Mouse (Mus musculus) kidney, embryonic 15.5 days (tissue): ENCODE measurements around the gene 4931428L18Rik. TPM values are rescaled to one million over a fixed set of nuclear protein-coding genes. Genes with fewer than 3 reads are reported as not detected.
A peak's percentile ranks its signal among the peaks of the same experiment; 100 is the strongest.

Experiments used
- ATAC-seq: fragments of 200-750 bp; cut with Nextera tagmentation; replicated peaks from 2 replicates; pipeline ENCODE4 v1.8.0; 2017; ENCODE audit warnings: moderate TSS enrichment; ENCODE audit not compliant: low FRiP score
- H3K27ac ChIP-seq: fragments of 300-500 bp; sonication (generic); 2 replicates; pipeline ENCODE4 v1.5.1; 2015; ENCODE audit warnings: mild to moderate bottlenecking, inconsistent platforms
- H3K27me3 ChIP-seq: fragments of 300-500 bp; sonication (generic); 2 replicates; pipeline ENCODE4 v1.6.1; 2015; ENCODE audit warnings: inconsistent platforms
- H3K36me3 ChIP-seq: fragments of 300-500 bp; sonication (generic); 2 replicates; pipeline ENCODE4 v1.6.1; 2015; ENCODE audit warnings: inconsistent platforms
- H3K4me1 ChIP-seq: fragments of 300-500 bp; sonication (generic); 2 replicates; pipeline ENCODE4 v1.6.1; 2015; ENCODE audit warnings: inconsistent platforms
- H3K4me2 ChIP-seq: fragments of 300-500 bp; sonication (generic); 2 replicates; pipeline ENCODE4 v1.6.1; 2015; ENCODE audit warnings: moderate library complexity, mild to moderate bottlenecking, inconsistent platforms
- H3K4me3 ChIP-seq: fragments of 300-500 bp; sonication (generic); replicated peaks from 2 replicates; pipeline ENCODE4 v1.5.1; 2015; ENCODE audit warnings: mild to moderate bottlenecking, inconsistent platforms
- H3K9ac ChIP-seq: fragments of 300-500 bp; sonication (generic); 2 replicates; pipeline ENCODE4 v1.6.1; 2015; ENCODE audit warnings: mild to moderate bottlenecking, inconsistent platforms
- H3K9me3 ChIP-seq: fragments of 300-500 bp; sonication (generic); replicated peaks from 2 replicates; pipeline ENCODE4 v1.6.1; 2016; ENCODE audit warnings: inconsistent platforms
- WGBS: fragments of 180-500 bp; shearing (Covaris S2); methylation state at CpG from one replicate; pipeline ENCODE4 v1.1.7; 2015; ENCODE audit warnings: mixed read lengths; 5-methylcytosine and 5-hydroxymethylcytosine counted together
- polyA plus RNA-seq: library from polyadenylated mRNA; unstranded; fragments of >200 nt; fragmentation: Nextera tagmentation; extraction: Ambion mirVana; gene quantifications from 2 replicates; pipeline ENCODE4 v1.2.1, GENCODE M21; 2015

The 4931428L18Rik gene
- polyA plus RNA-seq, 1 experiment from 2014 or later, result not detected

- WGBS, result 71% methylated on average over 1 of the region's 1 CpGs
- Histone ChIP-seq H3K9me3 (no peaks in the 10 kb centered on the region), H3K4me3 (no peak overlapping the region), H3K27me3 (no peaks in the 10 kb centered on the region), H3K27ac (no peak overlapping the region), H3K36me3 (no peaks in the 10 kb centered on the region), H3K9ac (no peak overlapping the region), H3K4me2 (no peak overlapping the region), H3K4me1 (no peaks in the 10 kb centered on the region)
- ATAC-seq, result no peak
Observed at GRCm38 (mm10) chr1:31178264-31178663, 44.2 kb downstream of the 4931428L18Rik start.

GRCm38 (mm10) chr1:31176101-31176500 is 46.4 kb downstream of the 4931428L18Rik start, which contains the start of gene Lgsn:
TSS of gene Lgsn (plus strand) at chr1:31176401.
- Histone ChIP-seq H3K9ac (no peak within 1 kb of the TSS), H3K4me3 (no peak within 1 kb of the TSS), H3K4me1 (no peaks in the 10 kb centered on the region), H3K4me2 (no peak within 1 kb of the TSS), H3K36me3 (no peaks in the 10 kb centered on the region), H3K27ac (no peak within 1 kb of the TSS), H3K27me3 (no peaks in the 10 kb centered on the region), H3K9me3 (no peaks in the 10 kb centered on the region)
- ATAC-seq, result no peak
- 50% methylated on average over 5 of the region's 5 CpGs for WGBS

GRCm38 (mm10) chr1:31175401-31175800 is 47.1 kb downstream of the 4931428L18Rik start:
- no peak overlapping the region for H3K27ac ChIP-seq
- H3K4me2 ChIP-seq, result no peak overlapping the region
- no peak overlapping the region for H3K4me3 ChIP-seq
- no peaks in the 10 kb centered on the region for H3K9me3 ChIP-seq
- H3K36me3 ChIP-seq, result no peaks in the 10 kb centered on the region
- WGBS, result 87% methylated on average over 3 of the region's 3 CpGs
- H3K27me3 ChIP-seq, result no peaks in the 10 kb centered on the region
- ATAC-seq, result no peak
- H3K4me1 ChIP-seq, result no peaks in the 10 kb centered on the region
- H3K9ac ChIP-seq, result no peak overlapping the region

GRCm38 (mm10) chr1:31165326-31166121 is 57.0 kb downstream of the 4931428L18Rik start:
- no peak overlapping the region for H3K9ac ChIP-seq
- H3K27me3 ChIP-seq, result no peaks in the 10 kb centered on the region
- ATAC-seq, result no peak
- no peak overlapping the region for H3K4me2 ChIP-seq
- no peak overlapping the region for H3K27ac ChIP-seq
- WGBS, result 85% methylated on average over 7 of the region's 7 CpGs
- H3K4me1 ChIP-seq, result peaks cover 5% of the 10 kb centered on the region; the same call in 1 of the 2 replicates
- H3K36me3 ChIP-seq, result no peaks in the 10 kb centered on the region
- H3K9me3 ChIP-seq, result no peaks in the 10 kb centered on the region
- H3K4me3 ChIP-seq, result no peak overlapping the region

GRCm38 (mm10) chr1:31164527-31165189 is 57.8 kb downstream of the 4931428L18Rik start:
- ATAC-seq, result peak; percentile 64
- WGBS, result 52% methylated on average over 18 of the region's 18 CpGs
- Histone ChIP-seq H3K4me3 (no peak overlapping the region), H3K9ac (no peak overlapping the region), H3K27me3 (no peaks in the 10 kb centered on the region), H3K9me3 (no peaks in the 10 kb centered on the region), H3K27ac (no peak overlapping the region), H3K4me1 (peaks cover 5% of the 10 kb centered on the region; the same call in 1 of the 2 replicates), H3K36me3 (no peaks in the 10 kb centered on the region), H3K4me2 (no peak overlapping the region)

- 71% methylated on average over 2 of the region's 2 CpGs for WGBS
- no peak overlapping the region for H3K4me2 ChIP-seq
Observed at GRCm38 (mm10) chr1:31156884-31157283, 65.6 kb downstream of the 4931428L18Rik start.

GRCm38 (mm10) chr1:31156185-31156584 is 66.3 kb downstream of the 4931428L18Rik start:
- Histone ChIP-seq H3K9me3 (no peaks in the 10 kb centered on the region), H3K4me1 (no peaks in the 10 kb centered on the region), H3K4me2 (no peak overlapping the region), H3K27ac (no peak overlapping the region), H3K36me3 (no peaks in the 10 kb centered on the region), H3K4me3 (no peak overlapping the region), H3K27me3 (no peaks in the 10 kb centered on the region), H3K9ac (no peak overlapping the region)
- no peak for ATAC-seq
- WGBS, result 82% methylated on average over 2 of the region's 2 CpGs

More at GRCm38 (mm10) chr1:31156884-31157283, 65.6 kb downstream of the 4931428L18Rik start:
- Histone ChIP-seq H3K27me3 (no peaks in the 10 kb centered on the region), H3K4me3 (no peak overlapping the region), H3K36me3 (no peaks in the 10 kb centered on the region), H3K4me1 (no peaks in the 10 kb centered on the region), H3K9me3 (no peaks in the 10 kb centered on the region), H3K9ac (no peak overlapping the region), H3K27ac (no peak overlapping the region)
- ATAC-seq, result no peak

- WGBS, result 12% methylated on average over 7 of the region's 7 CpGs
- peak; percentile 80 for ATAC-seq
- Histone ChIP-seq H3K36me3 (no peaks in the 10 kb centered on the region), H3K4me1 (peaks cover 6% of the 10 kb centered on the region; the same call in 1 of the 2 replicates), H3K4me3 (no peak overlapping the region), H3K9me3 (no peaks in the 10 kb centered on the region), H3K27me3 (no peaks in the 10 kb centered on the region), H3K9ac (no peak overlapping the region), H3K27ac (no peak overlapping the region), H3K4me2 (no peak overlapping the region)
Observed at GRCm38 (mm10) chr1:31153793-31154349, 68.6 kb downstream of the 4931428L18Rik start.

- Histone ChIP-seq H3K9me3 (no peaks in the 10 kb centered on the region), H3K36me3 (no peaks in the 10 kb centered on the region), H3K4me3 (no peak overlapping the region), H3K9ac (no peak overlapping the region), H3K27me3 (no peaks in the 10 kb centered on the region), H3K4me2 (no peak overlapping the region), H3K4me1 (peaks cover 6% of the 10 kb centered on the region; the same call in 1 of the 2 replicates), H3K27ac (no peak overlapping the region)
- no peak for ATAC-seq
- WGBS, result 60% methylated on average over 2 of the region's 2 CpGs
Observed at GRCm38 (mm10) chr1:31152799-31153426, 69.6 kb downstream of the 4931428L18Rik start.

GRCm38 (mm10) chr1:31150546-31150945 is 71.9 kb downstream of the 4931428L18Rik start:
- H3K4me1 ChIP-seq, result peaks cover 6% of the 10 kb centered on the region; the same call in 1 of the 2 replicates
- H3K4me2 ChIP-seq, result no peak overlapping the region
- no peaks in the 10 kb centered on the region for H3K9me3 ChIP-seq
- H3K4me3 ChIP-seq, result no peak overlapping the region
- no peak for ATAC-seq
- no peak overlapping the region for H3K27ac ChIP-seq
- WGBS, result 53% methylated on average over 3 of the region's 3 CpGs
- no peaks in the 10 kb centered on the region for H3K36me3 ChIP-seq
- H3K27me3 ChIP-seq, result no peaks in the 10 kb centered on the region
- H3K9ac ChIP-seq, result no peak overlapping the region

GRCm38 (mm10) chr1:31149671-31150070 is 72.8 kb downstream of the 4931428L18Rik start:
- Histone ChIP-seq H3K9me3 (no peaks in the 10 kb centered on the region), H3K36me3 (no peaks in the 10 kb centered on the region), H3K4me1 (peaks cover 6% of the 10 kb centered on the region; the same call in 1 of the 2 replicates), H3K27me3 (no peaks in the 10 kb centered on the region), H3K9ac (no peak overlapping the region), H3K27ac (no peak overlapping the region), H3K4me3 (no peak overlapping the region), H3K4me2 (no peak overlapping the region)
- 29% methylated on average over 6 of the region's 6 CpGs for WGBS
- no peak for ATAC-seq

- ATAC-seq, result no peak
- Histone ChIP-seq H3K4me2 (no peak overlapping the region), H3K9ac (no peak overlapping the region), H3K36me3 (no peaks in the 10 kb centered on the region), H3K4me3 (no peak overlapping the region), H3K27me3 (no peaks in the 10 kb centered on the region), H3K4me1 (no peaks in the 10 kb centered on the region), H3K27ac (no peak overlapping the region), H3K9me3 (no peaks in the 10 kb centered on the region)
- 85% methylated on average over 2 of the region's 2 CpGs for WGBS
Observed at GRCm38 (mm10) chr1:31143571-31143970, 78.9 kb downstream of the 4931428L18Rik start.
